Mouse (Mus musculus): ENCODE results near the gene Phex. TPM values are rescaled to one million over a fixed set of nuclear protein-coding genes. Genes with fewer than 3 reads are reported as not detected.

The Phex gene
- polyA plus RNA-seq, 1 experiment from 2014 or later, result 0.35 TPM

DNA sequence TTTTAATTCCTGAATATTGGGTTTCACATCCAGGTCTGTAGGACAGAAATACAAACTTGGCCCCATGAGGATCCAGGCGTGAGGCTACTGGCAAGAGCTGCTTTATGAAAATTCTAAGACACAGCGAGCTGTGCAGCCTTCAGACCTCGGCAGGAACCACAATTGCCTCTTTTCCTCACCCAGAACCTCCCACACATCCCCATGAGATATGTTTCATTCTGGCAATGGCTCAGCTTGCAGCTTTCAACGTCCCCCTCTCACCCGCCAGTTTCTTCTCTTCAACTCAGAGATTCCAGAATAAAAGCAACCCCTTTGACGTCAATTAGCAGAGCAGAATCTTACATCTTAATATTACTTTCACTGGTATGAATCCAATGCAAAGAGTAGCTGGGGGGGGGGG lies 25.0 kb downstream of the Phex start:
- Histone ChIP-seq H3K9me3 (ENCODE audit: control insufficient read depth, low read length) (no peaks in the 10 kb centered on the region), H3K4me2 (ENCODE audit: low read depth, severe bottlenecking) (no peak overlapping the region), H3K27me3 (ENCODE audit: control insufficient read depth, insufficient read depth, low read length) (0 out of 2 replicates have a peak, but pooled peaks cover 2% of the 10 kb centered on the region), H3K36me3 (ENCODE audit: control insufficient read depth, insufficient read depth, low read length) (no peaks in the 10 kb centered on the region), H3K9ac (ENCODE audit: low read length) (no peak overlapping the region), H3K27ac (replicated peaks; ENCODE audit: low read depth, low read length) (no peak overlapping the region), H3K4me3 (ENCODE audit: low read depth, low read length) (no peak overlapping the region), H3K4me1 (ENCODE audit: control insufficient read depth, insufficient read depth, low read length) (no peaks in the 10 kb centered on the region)
- DNase-seq (ENCODE audit: low spot score) (no peak), ATAC-seq (ENCODE audit: insufficient number of reproducible peaks, low FRiP score, low TSS enrichment, low read depth) (no peak)
- 82% methylated on average over 6 of the region's 6 CpGs for WGBS

DNA sequence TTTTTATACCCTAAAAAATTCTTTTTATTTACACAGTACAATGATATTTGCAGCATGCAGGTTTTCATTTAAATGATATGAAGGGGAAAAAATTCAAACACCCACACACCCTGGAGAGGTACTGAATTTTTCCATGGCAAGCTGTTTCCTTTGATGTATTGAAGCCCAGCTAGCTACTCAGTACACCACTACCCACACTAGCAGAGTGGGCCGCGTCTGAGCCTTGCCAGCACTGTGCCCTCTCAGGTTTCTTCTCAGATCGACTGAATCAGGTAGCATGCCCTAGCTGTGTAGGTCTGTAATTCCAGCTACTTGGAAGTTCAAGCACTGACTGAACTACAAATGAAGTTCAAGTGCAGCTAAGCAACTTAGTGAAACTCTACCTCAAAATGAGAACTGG lies 26.7 kb downstream of the Phex start:
- Histone ChIP-seq H3K9ac (ENCODE audit: low read length) (no peak overlapping the region), H3K4me2 (ENCODE audit: low read depth, severe bottlenecking) (no peak overlapping the region), H3K4me3 (ENCODE audit: low read depth, low read length) (no peak overlapping the region), H3K36me3 (ENCODE audit: control insufficient read depth, insufficient read depth, low read length) (no peaks in the 10 kb centered on the region), H3K9me3 (ENCODE audit: control insufficient read depth, low read length) (no peaks in the 10 kb centered on the region), H3K27ac (replicated peaks; ENCODE audit: low read depth, low read length) (no peak overlapping the region), H3K4me1 (ENCODE audit: control insufficient read depth, insufficient read depth, low read length) (no peaks in the 10 kb centered on the region), H3K27me3 (ENCODE audit: control insufficient read depth, insufficient read depth, low read length) (0 out of 2 replicates have a peak, but pooled peaks cover 2% of the 10 kb centered on the region)
- DNase-seq (ENCODE audit: low spot score) (no peak), ATAC-seq (ENCODE audit: insufficient number of reproducible peaks, low FRiP score, low TSS enrichment, low read depth) (no peak)
- 82% methylated on average over 3 of the region's 3 CpGs for WGBS

DNA sequence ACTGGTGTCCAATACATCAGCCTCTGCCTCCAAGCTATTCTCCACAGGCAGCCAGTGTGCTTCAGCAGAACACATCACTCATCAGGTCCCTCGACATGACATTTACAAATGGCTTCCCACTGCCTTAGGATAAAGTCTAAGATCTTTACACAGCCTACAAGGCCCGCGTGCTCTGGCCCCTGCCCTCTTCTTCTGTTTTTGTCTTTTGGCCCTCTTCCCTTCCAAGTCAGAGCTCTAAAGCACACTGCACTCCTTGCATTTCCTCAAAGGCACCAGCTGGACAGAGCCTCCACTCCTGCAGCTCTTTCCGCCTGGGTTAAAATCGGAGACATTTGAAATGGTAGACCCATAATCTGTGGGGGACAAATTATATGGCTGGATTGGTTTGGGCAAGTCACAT lies 28.1 kb downstream of the Phex start:
- Histone ChIP-seq H3K4me3 (ENCODE audit: low read depth, low read length) (no peak overlapping the region), H3K4me1 (ENCODE audit: control insufficient read depth, insufficient read depth, low read length) (no peaks in the 10 kb centered on the region), H3K27me3 (ENCODE audit: control insufficient read depth, insufficient read depth, low read length) (0 out of 2 replicates have a peak, but pooled peaks cover 2% of the 10 kb centered on the region), H3K9ac (ENCODE audit: low read length) (no peak overlapping the region), H3K9me3 (ENCODE audit: control insufficient read depth, low read length) (no peaks in the 10 kb centered on the region), H3K4me2 (ENCODE audit: low read depth, severe bottlenecking) (no peak overlapping the region), H3K36me3 (ENCODE audit: control insufficient read depth, insufficient read depth, low read length) (no peaks in the 10 kb centered on the region), H3K27ac (replicated peaks; ENCODE audit: low read depth, low read length) (no peak overlapping the region)
- WGBS, result 85% methylated on average over 5 of the region's 5 CpGs
- DNase-seq (ENCODE audit: low spot score), result no peak
- no peak for ATAC-seq (ENCODE audit: insufficient number of reproducible peaks, low FRiP score, low TSS enrichment, low read depth)

DNA sequence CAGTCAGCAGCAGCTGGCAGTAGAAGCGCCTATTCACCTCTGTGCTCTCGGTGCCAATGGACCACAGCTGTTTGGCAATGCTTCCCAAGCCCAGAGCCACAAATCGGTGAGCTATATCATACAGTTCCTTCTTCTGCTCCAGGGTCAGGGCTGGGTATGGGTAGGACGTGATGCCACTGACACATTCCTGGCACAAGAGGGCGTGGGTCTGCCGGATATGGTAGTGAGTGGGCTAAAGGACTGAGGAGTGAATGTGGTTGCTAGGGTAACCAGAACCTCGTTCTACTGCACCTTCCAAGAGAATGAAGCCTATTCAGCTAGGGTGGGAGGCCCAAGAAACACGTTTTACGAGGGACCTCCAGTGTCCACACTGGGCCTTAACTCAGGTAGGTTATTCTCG lies 36.3 kb downstream of the Phex start:
- WGBS, result 63% methylated on average over 8 of the region's 10 CpGs
- Histone ChIP-seq H3K4me1 (ENCODE audit: control insufficient read depth, insufficient read depth, low read length) (no peaks in the 10 kb centered on the region), H3K9ac (ENCODE audit: low read length) (no peak overlapping the region), H3K4me2 (ENCODE audit: low read depth, severe bottlenecking) (no peak overlapping the region), H3K27me3 (ENCODE audit: control insufficient read depth, insufficient read depth, low read length) (no peaks in the 10 kb centered on the region), H3K36me3 (ENCODE audit: control insufficient read depth, insufficient read depth, low read length) (no peaks in the 10 kb centered on the region), H3K9me3 (ENCODE audit: control insufficient read depth, low read length) (no peaks in the 10 kb centered on the region), H3K27ac (replicated peaks; ENCODE audit: low read depth, low read length) (no peak overlapping the region), H3K4me3 (ENCODE audit: low read depth, low read length) (no peak overlapping the region)
- DNase-seq (ENCODE audit: low spot score) (peak; percentile 23), ATAC-seq (ENCODE audit: insufficient number of reproducible peaks, low FRiP score, low TSS enrichment, low read depth) (no peak)

DNA sequence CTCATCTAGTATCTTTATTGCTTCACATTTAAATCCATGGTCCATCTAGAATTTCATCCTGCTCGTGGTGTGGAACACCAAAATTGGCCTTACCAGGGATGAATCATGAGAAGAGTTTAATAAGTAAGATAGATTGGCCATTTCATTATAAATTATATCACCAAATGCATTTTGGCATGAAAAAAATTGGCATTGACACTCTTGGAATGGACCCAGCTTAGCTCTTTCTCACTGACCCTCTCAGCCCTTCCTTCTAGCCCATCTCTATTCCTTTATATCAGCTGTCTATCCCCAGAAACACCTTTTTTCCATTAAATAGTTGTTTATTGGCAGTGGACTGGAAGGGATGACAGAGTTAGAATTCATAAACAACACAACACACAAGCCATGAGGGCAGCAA lies 37.7 kb downstream of the Phex start:
- no peak overlapping the region for H3K4me2 ChIP-seq (ENCODE audit: low read depth, severe bottlenecking)
- ATAC-seq (ENCODE audit: insufficient number of reproducible peaks, low FRiP score, low TSS enrichment, low read depth) (no peak), DNase-seq (ENCODE audit: low spot score) (no peak)
- no peaks in the 10 kb centered on the region for H3K4me1 ChIP-seq (ENCODE audit: control insufficient read depth, insufficient read depth, low read length)
- 67% methylated on average over 1 of the region's 1 CpGs for WGBS
- H3K9me3 ChIP-seq (ENCODE audit: control insufficient read depth, low read length), result no peaks in the 10 kb centered on the region
- H3K4me3 ChIP-seq (ENCODE audit: low read depth, low read length), result no peak overlapping the region
- H3K27me3 ChIP-seq (ENCODE audit: control insufficient read depth, insufficient read depth, low read length), result no peaks in the 10 kb centered on the region
- no peak overlapping the region for H3K27ac ChIP-seq (replicated peaks; ENCODE audit: low read depth, low read length)
- no peaks in the 10 kb centered on the region for H3K36me3 ChIP-seq (ENCODE audit: control insufficient read depth, insufficient read depth, low read length)
- H3K9ac ChIP-seq (ENCODE audit: low read length), result no peak overlapping the region

DNA sequence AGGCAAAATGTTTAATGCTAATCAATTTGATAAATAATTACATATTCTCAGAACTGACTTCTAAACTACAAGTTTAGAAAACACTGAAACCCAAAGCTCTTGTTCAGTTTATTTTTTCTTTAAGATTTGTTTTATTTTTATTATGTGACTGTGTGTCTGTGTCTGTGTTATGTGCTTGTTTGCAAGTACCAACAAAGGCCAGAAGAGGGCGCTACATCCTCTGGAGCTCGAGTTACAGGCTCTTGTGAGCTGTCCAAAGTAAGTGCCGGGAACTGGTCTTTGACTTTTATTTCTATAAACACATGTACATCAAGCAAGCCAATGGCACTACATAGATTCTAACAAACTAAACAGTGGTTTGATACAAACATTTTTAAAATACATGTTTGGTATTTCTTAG lies 41.2 kb downstream of the Phex start:
- H3K27ac ChIP-seq (replicated peaks; ENCODE audit: low read depth, low read length), result no peak overlapping the region
- 54% methylated on average over 3 of the region's 3 CpGs for WGBS
- ATAC-seq (ENCODE audit: insufficient number of reproducible peaks, low FRiP score, low TSS enrichment, low read depth), result no peak
- DNase-seq (ENCODE audit: low spot score), result no peak
- no peaks in the 10 kb centered on the region for H3K9me3 ChIP-seq (ENCODE audit: control insufficient read depth, low read length)
- H3K4me1 ChIP-seq (ENCODE audit: control insufficient read depth, insufficient read depth, low read length), result no peaks in the 10 kb centered on the region
- H3K9ac ChIP-seq (ENCODE audit: low read length), result no peak overlapping the region
- no peak overlapping the region for H3K4me2 ChIP-seq (ENCODE audit: low read depth, severe bottlenecking)
- H3K36me3 ChIP-seq (ENCODE audit: control insufficient read depth, insufficient read depth, low read length), result no peaks in the 10 kb centered on the region
- H3K4me3 ChIP-seq (ENCODE audit: low read depth, low read length), result no peak overlapping the region
- no peaks in the 10 kb centered on the region for H3K27me3 ChIP-seq (ENCODE audit: control insufficient read depth, insufficient read depth, low read length)

DNA sequence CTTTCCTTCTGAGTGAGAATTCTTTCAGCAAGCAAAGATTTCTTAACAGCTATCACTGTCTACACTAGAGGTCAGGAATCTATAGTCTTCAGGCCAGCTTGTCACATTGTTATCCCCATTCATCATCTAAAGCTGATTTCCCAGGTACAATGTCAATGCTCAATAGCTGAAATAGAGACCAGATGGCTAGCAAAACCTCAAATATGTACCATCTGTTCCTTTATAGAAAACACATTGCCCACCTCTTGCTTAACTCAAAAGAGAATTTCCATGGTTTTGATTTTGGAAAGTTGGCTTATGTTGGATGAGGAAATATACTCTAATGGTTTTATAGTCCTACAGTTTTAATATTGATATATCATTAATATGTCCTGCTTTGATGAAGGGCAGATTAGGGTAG lies 45.9 kb downstream of the Phex start:
- Histone ChIP-seq H3K27me3 (ENCODE audit: control insufficient read depth, insufficient read depth, low read length) (no peaks in the 10 kb centered on the region), H3K4me2 (ENCODE audit: low read depth, severe bottlenecking) (no peak overlapping the region), H3K27ac (replicated peaks; ENCODE audit: low read depth, low read length) (no peak overlapping the region), H3K4me3 (ENCODE audit: low read depth, low read length) (no peak overlapping the region), H3K36me3 (ENCODE audit: control insufficient read depth, insufficient read depth, low read length) (no peaks in the 10 kb centered on the region), H3K4me1 (ENCODE audit: control insufficient read depth, insufficient read depth, low read length) (no peaks in the 10 kb centered on the region), H3K9ac (ENCODE audit: low read length) (no peak overlapping the region), H3K9me3 (ENCODE audit: control insufficient read depth, low read length) (no peaks in the 10 kb centered on the region)
- DNase-seq (ENCODE audit: low spot score) (no peak), ATAC-seq (ENCODE audit: insufficient number of reproducible peaks, low FRiP score, low TSS enrichment, low read depth) (no peak)

DNA sequence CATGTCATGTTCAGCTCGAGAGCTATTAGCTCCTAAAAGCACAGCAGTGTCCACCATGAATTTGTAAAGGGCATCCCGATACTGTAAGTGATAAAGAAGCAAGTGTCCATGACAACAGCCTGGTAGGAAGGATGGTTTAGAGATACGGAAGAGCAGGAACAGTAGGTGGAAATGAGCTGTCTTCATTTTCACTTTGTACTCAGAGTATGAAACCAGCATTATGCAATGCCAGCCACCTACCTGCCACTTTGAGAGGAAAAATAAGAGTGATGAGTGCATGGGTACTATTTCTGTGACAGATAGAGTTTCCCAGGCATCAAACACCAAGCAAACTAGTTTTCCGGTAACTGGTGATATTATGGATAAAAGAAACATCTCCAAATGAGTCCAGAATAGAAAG lies 59.6 kb downstream of the Phex start:
- ATAC-seq (ENCODE audit: insufficient number of reproducible peaks, low FRiP score, low TSS enrichment, low read depth) (no peak), DNase-seq (ENCODE audit: low spot score) (no peak)
- H3K27me3 ChIP-seq (ENCODE audit: control insufficient read depth, insufficient read depth, low read length), result no peaks in the 10 kb centered on the region
- H3K9me3 ChIP-seq (ENCODE audit: control insufficient read depth, low read length), result no peaks in the 10 kb centered on the region
- H3K4me3 ChIP-seq (ENCODE audit: low read depth, low read length), result no peak overlapping the region
- 86% methylated on average over 4 of the region's 4 CpGs for WGBS
- H3K4me2 ChIP-seq (ENCODE audit: low read depth, severe bottlenecking), result no peak overlapping the region
- H3K4me1 ChIP-seq (ENCODE audit: control insufficient read depth, insufficient read depth, low read length), result no peaks in the 10 kb centered on the region
- H3K27ac ChIP-seq (replicated peaks; ENCODE audit: low read depth, low read length), result no peak overlapping the region
- H3K36me3 ChIP-seq (ENCODE audit: control insufficient read depth, insufficient read depth, low read length), result no peaks in the 10 kb centered on the region
- H3K9ac ChIP-seq (ENCODE audit: low read length), result no peak overlapping the region

DNA sequence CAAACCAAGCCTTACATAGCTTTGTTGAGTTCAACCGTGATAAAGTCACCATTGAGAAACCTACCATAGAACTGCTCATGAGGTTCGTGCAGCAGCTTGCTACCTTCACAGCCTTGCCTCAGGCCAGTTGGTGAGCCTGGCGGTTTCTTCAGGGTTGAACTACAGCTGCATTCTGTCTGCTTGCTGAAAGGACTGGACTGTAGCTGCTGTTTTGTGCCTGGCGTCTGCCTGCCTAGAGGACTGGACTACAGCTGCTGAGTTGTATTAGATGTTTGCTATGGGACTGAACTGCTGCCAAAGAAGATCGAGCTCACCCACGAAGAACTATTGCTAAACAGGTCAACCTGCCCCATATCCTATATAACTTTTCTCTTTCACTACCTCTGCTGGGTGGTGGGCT lies 68.9 kb downstream of the Phex start:
- Histone ChIP-seq H3K36me3 (ENCODE audit: control insufficient read depth, insufficient read depth, low read length) (no peaks in the 10 kb centered on the region), H3K9me3 (ENCODE audit: control insufficient read depth, low read length) (no peaks in the 10 kb centered on the region), H3K4me2 (ENCODE audit: low read depth, severe bottlenecking) (no peak overlapping the region), H3K4me3 (ENCODE audit: low read depth, low read length) (no peak overlapping the region), H3K9ac (ENCODE audit: low read length) (no peak overlapping the region), H3K27me3 (ENCODE audit: control insufficient read depth, insufficient read depth, low read length) (no peaks in the 10 kb centered on the region), H3K27ac (replicated peaks; ENCODE audit: low read depth, low read length) (no peak overlapping the region), H3K4me1 (ENCODE audit: control insufficient read depth, insufficient read depth, low read length) (no peaks in the 10 kb centered on the region)
- ATAC-seq (ENCODE audit: insufficient number of reproducible peaks, low FRiP score, low TSS enrichment, low read depth) (no peak), DNase-seq (ENCODE audit: low spot score) (no peak)
- 90% methylated on average over 6 of the region's 6 CpGs for WGBS
